Mouse (Mus musculus): Measurements from ENCODE around the gene Sema3f. TPM values are rescaled to one million over a fixed set of nuclear protein-coding genes. Genes with fewer than 3 reads are reported as not detected.

The Sema3f gene
- total RNA-seq, 1 experiment from 2014 or later: 0.35 TPM

DNA sequence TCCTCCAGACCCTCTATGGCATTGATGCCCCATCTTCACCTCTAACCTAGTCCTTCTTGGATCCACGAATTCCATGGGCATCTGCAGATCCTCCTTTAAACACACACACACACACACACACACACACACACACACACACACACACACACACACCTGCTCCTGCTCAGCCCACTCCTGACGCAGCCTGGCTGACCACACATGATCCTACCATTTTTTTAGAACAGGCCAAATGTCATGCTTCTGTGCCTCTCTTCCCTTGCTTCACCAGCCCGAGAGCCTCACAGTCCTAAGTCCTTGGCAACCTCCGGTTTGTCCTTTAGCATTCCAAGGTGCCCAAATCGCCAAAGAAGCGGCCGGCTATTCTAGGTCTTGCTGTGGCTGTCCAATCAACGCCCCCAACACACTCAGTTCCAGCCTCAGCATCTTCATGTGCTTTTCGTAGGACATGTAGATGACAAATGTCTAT lies 40.8 kb downstream of the Sema3f start, which contains the start of gene Slc38a3:
Gene Slc38a3 (minus strand): TSS at position 51 of the 466 bp plus-strand sequence.
- no peak for ATAC-seq (ENCODE audit: extremely low read depth, insufficient number of reproducible peaks, low FRiP score, poor library complexity, severe bottlenecking)

DNA sequence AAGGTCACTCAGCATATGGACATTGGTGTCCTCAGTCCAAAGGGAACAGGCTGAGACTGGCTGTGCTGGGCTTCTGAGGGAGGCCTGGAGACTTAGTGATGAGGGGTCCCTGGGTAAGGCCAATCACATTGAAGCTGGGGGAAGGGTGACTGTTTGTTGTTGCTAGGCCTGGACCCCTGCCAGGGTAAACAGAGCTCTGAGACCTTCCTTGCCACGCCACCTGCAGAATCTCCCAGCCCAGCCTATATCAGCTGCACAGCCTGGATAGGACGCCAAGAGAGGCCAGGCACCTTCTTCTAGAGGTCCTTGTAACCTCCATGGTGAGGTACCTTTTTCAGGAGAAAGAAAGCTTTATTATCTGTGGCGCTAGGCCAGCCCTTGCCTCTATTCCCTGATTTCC lies 41.4 kb downstream of the Sema3f start:
- ATAC-seq (ENCODE audit: extremely low read depth, insufficient number of reproducible peaks, low FRiP score, poor library complexity, severe bottlenecking): no peak

- ATAC-seq (ENCODE audit: extremely low read depth, insufficient number of reproducible peaks, low FRiP score, poor library complexity, severe bottlenecking): 0 out of 2 replicates have a peak, but pooled peaks have one; percentile 11
These were observed 42.3 kb downstream of the Sema3f start for GRCm38 (mm10) chr9:107668011-107668410.

DNA sequence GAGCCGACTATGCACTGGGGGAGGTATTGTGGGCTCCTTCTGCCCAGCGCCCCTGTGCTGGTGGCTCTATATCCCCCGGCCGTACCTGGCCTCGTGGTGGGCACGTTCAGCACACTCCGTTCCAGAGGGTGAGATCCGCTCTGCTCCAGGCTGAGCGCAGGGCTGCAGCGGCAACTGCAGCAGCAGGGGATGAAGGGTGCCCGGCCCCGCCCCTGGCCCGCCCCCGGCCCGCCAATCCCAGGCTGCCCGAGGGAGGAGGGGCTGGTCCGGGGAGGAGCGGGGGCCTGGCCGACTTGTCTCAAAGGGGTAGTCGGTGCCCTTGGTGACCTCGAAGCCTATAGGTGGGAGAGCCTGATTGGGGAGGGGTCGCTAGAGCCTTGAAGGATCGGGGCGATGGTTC lies 43.1 kb downstream of the Sema3f start:
- no peak for ATAC-seq (ENCODE audit: extremely low read depth, insufficient number of reproducible peaks, low FRiP score, poor library complexity, severe bottlenecking)

DNA sequence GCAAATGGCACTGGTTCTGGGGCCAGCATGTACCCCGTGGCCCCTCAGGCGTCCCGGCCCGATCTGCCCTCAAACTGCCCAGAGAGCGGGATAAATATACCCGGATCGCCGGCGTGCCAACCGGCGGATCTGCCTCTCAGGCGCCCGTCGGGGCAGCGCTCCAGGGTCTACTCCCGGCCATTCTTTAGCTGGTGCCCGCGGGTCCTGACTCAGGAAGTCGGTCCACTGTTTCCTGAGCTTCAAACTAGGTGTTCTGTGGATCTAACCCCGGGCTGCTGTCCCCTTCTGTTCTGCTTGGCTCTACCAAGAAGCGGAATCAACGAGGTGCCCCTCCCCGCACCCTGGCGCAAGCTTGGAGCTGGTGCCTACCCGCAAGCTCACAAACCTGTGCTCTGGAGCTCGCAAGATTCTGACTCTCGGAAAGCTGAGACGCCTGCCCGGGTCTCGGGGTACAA lies 43.5 kb downstream of the Sema3f start:
- no peak for ATAC-seq (ENCODE audit: extremely low read depth, insufficient number of reproducible peaks, low FRiP score, poor library complexity, severe bottlenecking)

DNA sequence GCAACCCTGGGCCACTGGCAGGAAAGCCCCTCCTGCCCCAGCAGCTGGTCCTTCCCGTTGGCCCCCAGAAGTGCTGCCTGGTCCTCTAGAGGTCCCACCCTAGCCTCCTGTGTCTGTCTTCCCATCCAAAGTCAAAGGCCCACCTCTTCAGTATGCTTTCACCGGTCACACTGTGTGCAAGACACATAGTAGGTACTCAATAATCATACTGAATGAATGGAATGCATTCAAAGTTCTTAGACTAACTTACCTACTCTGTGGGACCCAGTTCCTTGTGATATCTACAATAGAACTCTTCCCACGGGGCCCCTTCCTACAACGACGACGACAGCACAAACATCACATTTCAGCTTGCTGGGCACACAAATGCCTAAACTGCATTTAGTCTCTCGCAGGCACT lies 45.0 kb downstream of the Sema3f start:
- ATAC-seq (ENCODE audit: extremely low read depth, insufficient number of reproducible peaks, low FRiP score, poor library complexity, severe bottlenecking): no peak

DNA sequence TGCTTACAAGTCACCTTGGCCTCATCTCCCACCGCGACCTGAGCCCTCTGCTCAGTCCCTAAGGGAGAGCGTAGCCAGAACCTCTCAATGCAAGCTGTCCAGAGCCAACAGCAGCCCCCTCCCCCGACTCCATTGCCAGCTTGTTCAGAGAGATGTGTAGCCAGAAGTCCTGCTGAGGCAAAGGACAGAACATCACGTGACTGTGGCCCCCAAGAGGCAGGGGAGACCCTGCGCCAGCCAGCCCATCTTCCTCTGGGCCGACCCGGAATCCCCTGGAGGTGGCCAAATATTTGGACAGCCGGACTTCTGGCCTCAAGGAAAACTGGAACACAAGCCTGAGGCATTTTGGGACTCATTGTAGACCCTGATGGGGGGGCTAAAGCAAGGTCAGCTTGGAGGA lies 46.8 kb downstream of the Sema3f start:
- ATAC-seq (ENCODE audit: extremely low read depth, insufficient number of reproducible peaks, low FRiP score, poor library complexity, severe bottlenecking): no peak

GRCm38 (mm10) chr9:107662342-107662741 lies 47.9 kb downstream of the Sema3f start:
- ATAC-seq (ENCODE audit: extremely low read depth, insufficient number of reproducible peaks, low FRiP score, poor library complexity, severe bottlenecking): no peak

- ATAC-seq (ENCODE audit: extremely low read depth, insufficient number of reproducible peaks, low FRiP score, poor library complexity, severe bottlenecking): no peak
These were observed 49.5 kb downstream of the Sema3f start for GRCm38 (mm10) chr9:107660777-107661176.

DNA sequence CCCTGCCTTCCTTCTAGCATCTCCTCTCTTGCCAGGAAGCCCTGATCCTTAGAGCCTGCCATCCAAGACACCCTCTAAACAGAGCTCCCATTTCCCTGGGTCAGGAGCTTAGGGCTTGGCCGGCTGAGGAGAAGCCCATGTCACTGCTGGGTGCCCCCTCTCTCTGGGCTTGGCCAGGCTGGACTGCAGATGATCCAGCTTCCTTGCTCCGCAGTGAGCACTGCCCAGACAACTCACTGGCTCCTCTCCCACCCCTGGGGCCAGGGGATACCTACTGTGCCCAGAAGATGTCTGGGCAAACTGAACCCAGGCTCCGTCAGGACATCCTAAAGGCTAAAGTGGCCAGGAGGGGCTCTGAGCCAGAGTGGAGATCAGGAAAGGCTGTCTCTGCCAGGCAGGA lies 50.3 kb downstream of the Sema3f start:
- ATAC-seq (ENCODE audit: extremely low read depth, insufficient number of reproducible peaks, low FRiP score, poor library complexity, severe bottlenecking): no peak

GRCm38 (mm10) chr9:107659551-107659950 lies 50.7 kb downstream of the Sema3f start:
- no peak for ATAC-seq (ENCODE audit: extremely low read depth, insufficient number of reproducible peaks, low FRiP score, poor library complexity, severe bottlenecking)

DNA sequence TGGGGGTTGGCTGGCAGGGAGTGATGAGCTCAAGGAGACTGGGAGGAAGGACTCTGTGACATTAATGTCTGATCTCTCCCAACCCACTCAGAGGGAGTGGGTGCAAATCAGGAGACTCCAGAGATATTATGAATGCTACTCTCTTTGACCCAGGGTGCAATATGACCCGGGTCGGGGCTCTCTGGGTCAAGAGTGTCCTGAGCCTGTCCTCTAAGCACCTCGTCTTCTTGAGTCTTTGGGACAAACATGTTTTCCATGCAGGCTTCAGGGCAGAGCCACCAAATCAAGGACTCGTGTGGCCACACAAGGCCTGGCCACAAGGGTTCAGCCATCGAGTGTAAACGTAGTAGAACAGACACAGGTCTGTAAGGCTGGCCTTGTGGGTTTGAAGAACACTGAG lies 52.2 kb downstream of the Sema3f start:
- no peak for ATAC-seq (ENCODE audit: extremely low read depth, insufficient number of reproducible peaks, low FRiP score, poor library complexity, severe bottlenecking)

DNA sequence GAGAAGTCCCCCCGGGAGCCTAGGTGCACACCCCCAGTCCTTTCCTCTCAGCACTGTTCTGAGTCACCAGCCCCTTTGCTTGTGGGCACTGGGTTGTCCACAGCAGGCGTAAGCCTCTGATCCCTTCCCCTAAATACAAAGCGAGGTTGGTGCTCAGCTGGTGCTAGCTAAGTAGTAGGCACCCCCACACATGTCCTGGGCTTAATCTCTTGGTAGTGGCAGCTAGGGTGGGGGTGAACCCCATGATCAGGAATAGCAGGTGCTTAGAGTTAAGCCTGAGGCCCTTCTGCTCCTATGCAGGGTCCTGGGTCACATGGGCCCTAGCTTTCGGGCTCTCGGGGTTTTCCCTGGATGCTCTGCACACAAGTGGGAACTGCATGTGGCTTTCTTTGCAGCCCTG lies 53.1 kb downstream of the Sema3f start:
- ATAC-seq (ENCODE audit: extremely low read depth, insufficient number of reproducible peaks, low FRiP score, poor library complexity, severe bottlenecking): no peak

GRCm38 (mm10) chr9:107654585-107654984 lies 55.7 kb downstream of the Sema3f start:
- ATAC-seq (ENCODE audit: extremely low read depth, insufficient number of reproducible peaks, low FRiP score, poor library complexity, severe bottlenecking): no peak

- no peak for ATAC-seq (ENCODE audit: extremely low read depth, insufficient number of reproducible peaks, low FRiP score, poor library complexity, severe bottlenecking)
These were observed 56.8 kb downstream of the Sema3f start for GRCm38 (mm10) chr9:107653474-107653873.

DNA sequence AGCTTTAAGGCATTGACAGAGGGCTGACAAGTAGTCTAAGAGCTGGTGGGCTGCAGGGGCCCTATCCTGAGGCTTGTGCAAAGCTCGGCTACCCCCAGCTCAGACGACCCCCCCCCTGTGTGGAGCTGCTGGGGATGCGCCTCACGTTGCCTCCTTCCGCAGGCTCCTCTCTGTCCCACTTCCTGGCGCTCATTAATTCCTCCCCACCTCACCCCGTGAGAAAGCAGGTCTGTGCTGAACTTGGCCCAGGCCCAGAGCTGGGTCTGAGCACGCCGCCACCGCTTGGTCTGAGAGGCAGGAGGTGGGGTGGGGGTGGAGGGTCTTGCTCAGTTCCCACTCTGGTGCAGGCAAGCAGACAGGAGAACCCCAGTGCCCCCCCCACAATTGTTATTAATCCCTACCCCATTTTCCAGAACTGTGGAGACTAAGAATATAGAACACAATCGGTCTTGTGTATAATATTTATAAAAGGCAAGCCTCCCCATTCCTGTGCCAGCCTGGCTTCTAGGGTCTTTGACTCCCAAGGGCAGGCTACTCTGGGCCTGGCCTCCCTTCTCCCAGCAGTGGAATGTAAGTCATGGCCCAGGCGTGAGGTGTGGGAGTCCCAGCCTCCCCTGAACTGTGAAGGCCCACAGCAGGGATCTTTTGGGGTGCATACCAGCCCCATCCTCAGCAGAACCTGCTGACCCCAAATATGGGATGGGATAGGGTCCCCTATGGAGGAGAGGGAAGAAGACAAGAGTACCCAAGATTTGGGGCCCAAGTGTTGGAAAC lies 59.4 kb downstream of the Sema3f start:
- ATAC-seq (ENCODE audit: extremely low read depth, insufficient number of reproducible peaks, low FRiP score, poor library complexity, severe bottlenecking): no peak

DNA sequence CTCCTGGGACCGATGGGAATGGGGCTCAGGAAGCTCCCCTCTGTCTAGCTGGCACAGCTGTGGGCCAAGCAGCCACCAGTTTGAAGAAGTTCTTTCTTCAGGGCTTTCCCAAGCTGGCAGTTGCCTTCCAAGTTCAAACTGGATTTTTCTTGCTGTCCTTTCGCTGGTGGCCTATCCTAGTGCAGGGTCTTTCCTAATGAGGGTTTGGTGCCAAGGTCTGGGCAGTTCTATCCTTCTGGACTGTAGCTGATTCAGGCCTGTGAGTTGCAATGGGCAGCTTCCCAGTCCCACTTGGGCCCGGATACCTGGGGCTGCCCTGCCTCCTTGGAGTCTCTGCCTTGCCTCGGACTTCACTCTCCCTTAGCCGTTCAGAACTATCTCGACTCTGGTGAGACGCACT lies 60.0 kb downstream of the Sema3f start:
- ATAC-seq (ENCODE audit: extremely low read depth, insufficient number of reproducible peaks, low FRiP score, poor library complexity, severe bottlenecking): no peak

- ATAC-seq (ENCODE audit: extremely low read depth, insufficient number of reproducible peaks, low FRiP score, poor library complexity, severe bottlenecking): no peak
These were observed 61.5 kb downstream of the Sema3f start for GRCm38 (mm10) chr9:107648767-107649166.

DNA sequence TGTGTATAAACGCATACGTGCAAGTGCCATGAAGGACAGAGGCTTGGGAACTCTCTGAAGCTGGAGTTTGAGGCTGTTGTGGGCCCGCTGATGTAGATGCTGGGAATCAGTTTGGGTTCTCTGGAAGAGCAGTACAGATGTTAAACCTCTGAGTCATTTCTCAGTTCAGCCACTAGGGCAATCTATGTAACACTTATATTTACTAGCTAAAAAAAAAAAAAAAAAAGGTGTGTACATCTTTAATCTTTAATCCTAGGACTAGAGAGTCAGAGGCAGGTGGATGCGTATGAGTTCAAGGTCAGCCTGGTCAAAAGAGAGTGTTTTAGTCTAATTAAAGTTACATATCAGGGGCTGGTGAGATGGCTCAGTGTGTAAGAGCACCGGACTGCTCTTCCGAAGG lies 63.3 kb downstream of the Sema3f start:
- ATAC-seq (ENCODE audit: extremely low read depth, insufficient number of reproducible peaks, low FRiP score, poor library complexity, severe bottlenecking): no peak

DNA sequence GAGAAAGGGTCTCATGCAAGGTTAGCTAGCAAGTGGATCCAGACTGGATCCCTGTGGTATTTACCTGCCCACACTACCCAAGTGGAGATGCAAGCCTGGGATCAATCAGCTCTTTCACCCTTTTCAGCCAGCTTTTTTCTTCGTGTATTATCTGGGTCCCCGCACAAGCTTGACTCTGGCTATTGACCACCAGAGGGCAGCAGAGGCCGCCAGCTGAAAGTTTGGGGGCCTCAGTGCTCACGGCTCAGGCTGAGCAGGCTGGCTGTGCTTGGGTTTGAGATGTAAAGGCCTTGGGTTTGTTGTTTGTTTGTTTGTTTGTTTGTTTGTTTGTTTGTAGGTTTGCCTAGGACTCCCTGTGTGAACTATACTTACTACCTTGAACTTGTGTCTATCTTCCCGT lies 64.7 kb downstream of the Sema3f start:
- peak; percentile 57; the same call in 1 of the 2 replicates for ATAC-seq (ENCODE audit: extremely low read depth, insufficient number of reproducible peaks, low FRiP score, poor library complexity, severe bottlenecking)

DNA sequence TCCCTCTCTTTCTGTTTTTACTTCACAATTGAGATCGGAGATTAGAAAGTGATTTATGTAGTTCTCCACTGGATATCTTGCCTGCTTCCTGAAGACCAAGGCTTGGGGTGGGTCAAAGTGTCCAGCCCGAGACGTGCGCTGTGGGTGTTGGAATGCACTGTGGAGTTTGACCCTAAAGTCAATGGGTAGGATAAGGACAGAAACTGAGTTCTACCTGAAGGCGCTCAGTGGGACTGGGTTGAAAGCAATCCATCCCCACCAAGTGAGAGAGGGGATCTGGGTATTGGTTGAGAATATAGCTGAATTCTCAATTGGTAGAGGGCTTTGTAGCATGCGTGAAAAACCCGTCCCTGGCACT lies 65.1 kb downstream of the Sema3f start:
- ATAC-seq (ENCODE audit: extremely low read depth, insufficient number of reproducible peaks, low FRiP score, poor library complexity, severe bottlenecking): no peak

Data from neutrophil, adult 5-6 weeks (primary cell).